ENCODE assay signal across 9 mouse cellular contexts in genomic region chr1:66176012-66176837, GRCm38 (mm10). TPM values are rescaled to one million over a fixed set of nuclear protein-coding genes. Genes with fewer than 3 reads are reported as not detected.
DNase-seq lines count a peak whose midpoint lies in the region; ATAC-seq lines count a peak whose summit lies in the region.
"Had no signal": no experiment of that assay in that cellular context is flagged by ENCODE, and none has a peak within 500 bp of the region (broad histone marks: within the 10 kb centered on the region; RNA-seq: fewer than 3 reads in every experiment).

No protein-coding gene starts in this region.

- no peak for DNase-seq in kidney, adult 9 months
- peak; percentile 44 for DNase-seq in embryo, embryonic 11 days
- DNase-seq in intestine, embryonic 14.5 days (ENCODE audit: low spot score): no peak
- peak; percentile 19 for DNase-seq in neural tube, embryonic 10.5 days (ENCODE audit: extremely low spot score, low spot score)
- no peak for DNase-seq in ovary, postnatal 10 days (ENCODE audit: low spot score)
- no peak for DNase-seq in heart, adult 8-10 months (ENCODE audit: low spot score)

- peak overlapping the region; percentile 72 for H3K4me3 ChIP-seq in kidney, embryonic 14.5 days (ENCODE audit: low read length)
- peak overlapping the region; percentile 61 for H3K4me3 ChIP-seq in intestine, embryonic 14.5 days (ENCODE audit: low read depth, low read length)

- WGBS in kidney, embryonic 14.5 days: 28% methylated on average over 9 of the region's 9 CpGs
- 33% methylated on average over 9 of the region's 9 CpGs for WGBS in intestine, embryonic 14.5 days

- no peak for ATAC-seq in kidney, embryonic 14.5 days (ENCODE audit: low FRiP score, low TSS enrichment)
- ATAC-seq in intestine, embryonic 14.5 days (replicated peaks; ENCODE audit: low FRiP score, low TSS enrichment, low read depth): no peak
- ATAC-seq in activated CD4-positive, CD25-positive, alpha-beta regulatory T cell, adult 4 months: no peak

- H3K9me3 ChIP-seq in kidney, embryonic 14.5 days (ENCODE audit: control insufficient read depth, low read length): no peaks in the 10 kb centered on the region
- no peaks in the 10 kb centered on the region for H3K9me3 ChIP-seq in intestine, embryonic 14.5 days (ENCODE audit: control insufficient read depth, low read length)

- no peak overlapping the region for H3K27ac ChIP-seq in kidney, embryonic 14.5 days (ENCODE audit: low read depth, low read length)
- no peak overlapping the region for H3K27ac ChIP-seq in intestine, embryonic 14.5 days (ENCODE audit: low read depth)

- peak overlapping the region; percentile 90 for H3K4me2 ChIP-seq in kidney, embryonic 14.5 days (replicated peaks; ENCODE audit: low read depth, low read length)
- peak overlapping the region; percentile 94 for H3K4me2 ChIP-seq in intestine, embryonic 14.5 days (ENCODE audit: low read length)

- H3K27me3 ChIP-seq in kidney, embryonic 14.5 days (ENCODE audit: control insufficient read depth, insufficient read depth, low read length): no peaks in the 10 kb centered on the region
- 0 out of 2 replicates have a peak, but pooled peaks cover 8% of the 10 kb centered on the region for H3K27me3 ChIP-seq in intestine, embryonic 14.5 days (replicated peaks; ENCODE audit: control insufficient read depth, insufficient read depth, low read length)

- peak overlapping the region; percentile 60; the same call in 1 of the 2 replicates for H3K9ac ChIP-seq in kidney, embryonic 14.5 days (ENCODE audit: low read depth, low read length)
- H3K9ac ChIP-seq in intestine, embryonic 14.5 days (ENCODE audit: low read length): no peak overlapping the region

- peaks cover 8% of the 10 kb centered on the region; the same call in 1 of the 2 replicates for H3K4me1 ChIP-seq in kidney, embryonic 14.5 days (ENCODE audit: control insufficient read depth, insufficient read depth, low read length)
- H3K4me1 ChIP-seq in intestine, embryonic 14.5 days (replicated peaks; ENCODE audit: control insufficient read depth, insufficient read depth, low read length): peaks cover 6% of the 10 kb centered on the region; the same call in 1 of the 2 replicates

- H3K36me3 ChIP-seq in kidney, embryonic 14.5 days (ENCODE audit: control insufficient read depth, insufficient read depth, low read length): no peaks in the 10 kb centered on the region
- H3K36me3 ChIP-seq in intestine, embryonic 14.5 days (ENCODE audit: control insufficient read depth, insufficient read depth, low read length): no peaks in the 10 kb centered on the region

RNA-seq across cellular contexts. Expression of gene Map2, which starts 1.2 kb away (rescaled TPM):
- 4.7 and 4.9 TPM in 2 replicates for polyA plus RNA-seq in kidney, embryonic 14.5 days (2014; fragmentation: Nextera tagmentation; extraction: Ambion mirVana)
- polyA plus RNA-seq in intestine, embryonic 14.5 days (2014; fragmentation: Nextera tagmentation; extraction: Ambion mirVana): 12.7 and 14.4 TPM in 2 replicates
- polyA plus RNA-seq in activated CD4-positive, CD25-positive, alpha-beta regulatory T cell, adult 4 months (2017; shearing (Covaris generic)): 1 to 10 TPM; 4.0 to 4.1 TPM
- 1 to 10 TPM; 2.0 to 5.6 (median 4.3) TPM for total RNA-seq in heart, adult 8-10 months (2022)
- total RNA-seq: granulocyte monocyte progenitor cell, adult 5-6 weeks had no signal

Comparison
In these comparisons a context has a peak if more than half of its experiments do, and no peak if none do; other contexts are left out.
1. DNase-seq: peak in embryo, embryonic 11 days (single experiment) and neural tube, embryonic 10.5 days (single experiment); none in kidney, adult 9 months (single experiment), intestine, embryonic 14.5 days (single experiment), ovary, postnatal 10 days (single experiment) and heart, adult 8-10 months (single experiment).